Mouse (Mus musculus) CH12.LX (cell line): ENCODE results near the gene Ptprcap. TPM values are rescaled to one million over a fixed set of nuclear protein-coding genes. Genes with fewer than 3 reads are reported as not detected.

Experiments
- DNase-seq: peaks from one replicate; pipeline ENCODE4 v3.0.0-alpha.2; 2013; ENCODE audit errors: extremely low read depth
- H3K27ac ChIP-seq: 2 replicates; pipeline ENCODE4 v1.5.1; 2012; ENCODE audit warnings: low read depth, mild to moderate bottlenecking, control low read depth, moderate library complexity; ENCODE audit not compliant: insufficient read depth
- H3K27me3 ChIP-seq: replicated peaks from 2 replicates; pipeline ENCODE3; 2012; ENCODE audit warnings: inconsistent platforms
- H3K36me3 ChIP-seq, 2 experiments: replicated peaks in 1 of 2; 2 replicates each; pipeline versions ENCODE3 to v1.6.1; 2012; ENCODE audit warnings: inconsistent platforms in 1 of 2, low read length in 1 of 2, mild to moderate bottlenecking in 1 of 2, mixed read lengths in 1 of 2, moderate library complexity in 1 of 2; ENCODE audit not compliant: control insufficient read depth in 1 of 2, insufficient read depth in 1 of 2
- H3K4me1 ChIP-seq, 2 experiments: 2 replicates each; pipeline ENCODE4 v1.6.1; 2012; ENCODE audit warnings: inconsistent platforms in 1 of 2, moderate library complexity in 1 of 2; ENCODE audit not compliant: insufficient read depth in 2 of 2, control insufficient read depth in 1 of 2
- H3K4me2 ChIP-seq: 2 replicates; pipeline ENCODE4 v1.6.1; 2012; ENCODE audit warnings: low read depth, mild to moderate bottlenecking, control low read depth; ENCODE audit not compliant: poor library complexity, insufficient read depth, severe bottlenecking
- H3K4me3 ChIP-seq, 3 experiments: fragments of 150-350 bp in 1 of 3; sonication (generic) in 1 of 3; replicated peaks in 1 of 3; 2 replicates each; pipeline versions ENCODE3 to v1.5.1; 2011 to 2012; ENCODE audit warnings: low read depth in 2 of 3, low read length in 2 of 3, mild to moderate bottlenecking in 2 of 3, moderate library complexity in 2 of 3, control low read depth in 1 of 3, improper control_type of control experiment in 1 of 3, inconsistent platforms in 1 of 3, mixed read lengths in 1 of 3; ENCODE audit not compliant: poor library complexity in 1 of 3
- H3K79me2 ChIP-seq: replicated peaks from 2 replicates; pipeline ENCODE4 v1.6.1; 2012; ENCODE audit warnings: mild to moderate bottlenecking, moderate library complexity; ENCODE audit not compliant: control insufficient read depth, poor library complexity, insufficient read depth, severe bottlenecking; ENCODE audit errors: extremely low read depth
- H3K9ac ChIP-seq: 2 replicates; pipeline ENCODE4 v1.6.1; 2012; ENCODE audit warnings: low read depth, mild to moderate bottlenecking, control low read depth, moderate library complexity; ENCODE audit not compliant: insufficient read depth
- H3K9me3 ChIP-seq: replicated peaks from 2 replicates; pipeline ENCODE3; 2012; ENCODE audit warnings: low read length, inconsistent platforms, mixed read lengths
- BHLHE40 ChIP-seq: IDR thresholded peaks from 2 replicates; pipeline ENCODE4 v1.6.1; 2011; ENCODE audit warnings: mild to moderate bottlenecking, low read depth, low read length, improper control_type of control experiment
- CTCF ChIP-seq, 2 experiments: IDR thresholded peaks in 1 of 2; conservative IDR thresholded peaks in 1 of 2; 2 replicates each; pipeline ENCODE4 v1.5.1; 2011 to 2012; ENCODE audit warnings: low read depth in 2 of 2, low read length in 2 of 2, improper control_type of control experiment in 1 of 2, inconsistent platforms in 1 of 2, mild to moderate bottlenecking in 1 of 2, moderate library complexity in 1 of 2
- E2F4 ChIP-seq: IDR thresholded peaks from 2 replicates; pipeline ENCODE4 v1.6.1; 2011; ENCODE audit warnings: low read depth, low read length, improper control_type of control experiment; ENCODE audit not compliant: insufficient replicate concordance
- ELF1 ChIP-seq: IDR thresholded peaks from 2 replicates; pipeline ENCODE4 v1.6.1; 2014; ENCODE audit warnings: low read depth, mild to moderate bottlenecking, inconsistent platforms, low read length, improper control_type of control experiment
- EP300 ChIP-seq: IDR thresholded peaks from 2 replicates; pipeline ENCODE4 v1.6.1; 2011; ENCODE audit warnings: low read length, improper control_type of control experiment
- ETS1 ChIP-seq: conservative IDR thresholded peaks from 2 replicates; pipeline ENCODE4 v1.6.1; 2012; ENCODE audit warnings: low read depth, mild to moderate bottlenecking, inconsistent platforms, low read length, improper control_type of control experiment, moderate library complexity
- GABPA ChIP-seq: IDR thresholded peaks from 2 replicates; pipeline ENCODE4 v1.6.1; 2012; ENCODE audit warnings: low read depth, low read length, improper control_type of control experiment, inconsistent platforms; ENCODE audit not compliant: insufficient replicate concordance
- HCFC1 ChIP-seq: IDR thresholded peaks from 2 replicates; pipeline ENCODE4 v1.6.1; 2012; ENCODE audit warnings: low read depth, mild to moderate bottlenecking, inconsistent platforms, low read length, improper control_type of control experiment
- IRF4 ChIP-seq: IDR thresholded peaks from 2 replicates; pipeline ENCODE4 v1.6.1; 2014; ENCODE audit warnings: low read depth, mild to moderate bottlenecking, inconsistent platforms, low read length, improper control_type of control experiment
- MAX ChIP-seq: IDR thresholded peaks from 2 replicates; pipeline ENCODE4 v1.6.1; 2011; ENCODE audit warnings: low read length, improper control_type of control experiment
- MXI1 ChIP-seq: IDR thresholded peaks from 2 replicates; pipeline ENCODE4 v1.6.1; 2011; ENCODE audit warnings: mild to moderate bottlenecking, low read depth, low read length, improper control_type of control experiment
- MYC ChIP-seq: IDR thresholded peaks from 2 replicates; pipeline ENCODE4 v1.6.1; 2011; ENCODE audit warnings: low read depth, mild to moderate bottlenecking, improper control_type of control experiment, low read length
- POLR2AphosphoS2 ChIP-seq: IDR thresholded peaks from 2 replicates; pipeline ENCODE4 v1.6.1; 2011; ENCODE audit warnings: low read depth, low read length, improper control_type of control experiment
- RAD21 ChIP-seq: IDR thresholded peaks from 2 replicates; pipeline ENCODE4 v1.6.1; 2011; ENCODE audit warnings: low read depth, mild to moderate bottlenecking, low read length, improper control_type of control experiment, moderate library complexity
- RCOR1 ChIP-seq: conservative IDR thresholded peaks from 2 replicates; pipeline ENCODE4 v1.6.1; 2012; ENCODE audit warnings: low read depth, mild to moderate bottlenecking, inconsistent platforms, low read length, improper control_type of control experiment
- SIN3A ChIP-seq: IDR thresholded peaks from 2 replicates; pipeline ENCODE4 v1.6.1; 2012; ENCODE audit warnings: low read length, improper control_type of control experiment, inconsistent platforms
- SMC3 ChIP-seq: IDR thresholded peaks from 2 replicates; pipeline ENCODE4 v1.6.1; 2011; ENCODE audit warnings: low read depth, low read length, improper control_type of control experiment
- TBP ChIP-seq: conservative IDR thresholded peaks from 2 replicates; pipeline ENCODE4 v1.6.1; 2011; ENCODE audit warnings: low read depth, low read length, improper control_type of control experiment
- TCF12 ChIP-seq: IDR thresholded peaks from 2 replicates; pipeline ENCODE4 v1.6.1; 2014; ENCODE audit warnings: low read depth, mild to moderate bottlenecking, inconsistent platforms, low read length, improper control_type of control experiment
- UBTF ChIP-seq: IDR thresholded peaks from 2 replicates; pipeline ENCODE4 v1.6.1; 2012; ENCODE audit warnings: low read depth, mild to moderate bottlenecking, inconsistent platforms, low read length, improper control_type of control experiment, moderate library complexity
- USF2 ChIP-seq: conservative IDR thresholded peaks from 2 replicates; pipeline ENCODE4 v1.6.1; 2011; ENCODE audit warnings: low read depth, low read length, improper control_type of control experiment
- ZC3H11A ChIP-seq: IDR thresholded peaks from 2 replicates; pipeline ENCODE4 v1.6.1; 2012; ENCODE audit warnings: low read depth, mild to moderate bottlenecking, inconsistent platforms, low read length, improper control_type of control experiment
- ZKSCAN1 ChIP-seq: IDR thresholded peaks from 2 replicates; pipeline ENCODE4 v1.6.1; 2012; ENCODE audit warnings: low read depth, inconsistent platforms, low read length, improper control_type of control experiment, borderline replicate concordance
- ZNF384 ChIP-seq: IDR thresholded peaks from 2 replicates; pipeline ENCODE4 v1.6.1; 2012; ENCODE audit warnings: low read depth, low read length, improper control_type of control experiment, inconsistent platforms
- dilution Hi-C: fragments of 300-500 bp; cut with MboI; formaldehyde crosslinking; loops from 2 replicates; pipeline ENCODE4 v1.14.3; 2020; ENCODE audit warnings: low sequenced_read_pairs; ENCODE audit not compliant: extremely low pct_unique_long_range_greater_than_20kb, extremely low pct_ligation_motif_present
- in situ Hi-C: fragments of 300-500 bp; cut with MboI; formaldehyde crosslinking; loops from 3 replicates; pipeline ENCODE4 v1.14.3; 2019; ENCODE audit warnings: low sequenced_read_pairs, low pct_ligation_motif_present, low pct_unique_long_range_greater_than_20kb, mixed read lengths
- polyA plus RNA-seq: library from polyadenylated mRNA; unstranded; fragments of >175 nt; gene quantifications from 2 replicates; pipeline ENCODE4 v1.2.1, GENCODE M21; 2012; ENCODE audit warnings: low read depth; ENCODE audit not compliant: insufficient read length
- total RNA-seq, 2 experiments: library from RNA; depleted of rRNA; stranded (reverse); fragments of 300-350 nt in 1 of 2; fragments of >200 nt in 1 of 2; gene quantifications; 2 replicates each; pipeline ENCODE4 v1.2.3; 2012 to 2014

Ptprcap gene
- total and polyA plus RNA-seq, 3 experiments: 343 to 447 (median 438) TPM

GRCm38 (mm10) chr19:4172925-4173324 lies 19.5 kb downstream of the Ptprcap start:
- H3K9me3 ChIP-seq: peaks cover 2% of the 10 kb centered on the region
- TF ChIP-seq MXI1: no peak
- TF ChIP-seq ETS1: no peak
- TF ChIP-seq MAX: no peak
- TF ChIP-seq ZKSCAN1: no peak
- no peak for TF ChIP-seq BHLHE40
- TF ChIP-seq ZC3H11A: no peak
- no peak for TF ChIP-seq TBP
- TF ChIP-seq RCOR1: no peak
- no peak for TF ChIP-seq POLR2AphosphoS2
- TF ChIP-seq GABPA: no peak
- no peak for TF ChIP-seq CTCF (conservative IDR thresholded peaks at IDR 0.05 in 1 of 2, IDR thresholded peaks at IDR 0.05 in 1 of 2; ENCODE audit: low read depth in 2 of 2, low read length in 2 of 2)
- no peak for TF ChIP-seq USF2
- TF ChIP-seq MYC: no peak
- TF ChIP-seq EP300: no peak
- no peak for TF ChIP-seq HCFC1
- no peak for TF ChIP-seq UBTF
- TF ChIP-seq, all 38 proteins: peak for 0
- dilution Hi-C loops: no loop called here
- DNase-seq: no peak
- H3K4me2 ChIP-seq: no peak overlapping the region
- no peaks in the 10 kb centered on the region for H3K79me2 ChIP-seq
- in situ Hi-C loops: no loop called here
- H3K9ac ChIP-seq: no peak overlapping the region
- peaks cover 0 to 41% of the 10 kb centered on the region in 2 experiments for H3K36me3 ChIP-seq
- H3K27ac ChIP-seq: no peak overlapping the region
- no peak overlapping the region for H3K4me3 ChIP-seq
- peaks cover 11 to 45% of the 10 kb centered on the region in 2 experiments for H3K4me1 ChIP-seq
- H3K27me3 ChIP-seq: no peaks in the 10 kb centered on the region

DNA sequence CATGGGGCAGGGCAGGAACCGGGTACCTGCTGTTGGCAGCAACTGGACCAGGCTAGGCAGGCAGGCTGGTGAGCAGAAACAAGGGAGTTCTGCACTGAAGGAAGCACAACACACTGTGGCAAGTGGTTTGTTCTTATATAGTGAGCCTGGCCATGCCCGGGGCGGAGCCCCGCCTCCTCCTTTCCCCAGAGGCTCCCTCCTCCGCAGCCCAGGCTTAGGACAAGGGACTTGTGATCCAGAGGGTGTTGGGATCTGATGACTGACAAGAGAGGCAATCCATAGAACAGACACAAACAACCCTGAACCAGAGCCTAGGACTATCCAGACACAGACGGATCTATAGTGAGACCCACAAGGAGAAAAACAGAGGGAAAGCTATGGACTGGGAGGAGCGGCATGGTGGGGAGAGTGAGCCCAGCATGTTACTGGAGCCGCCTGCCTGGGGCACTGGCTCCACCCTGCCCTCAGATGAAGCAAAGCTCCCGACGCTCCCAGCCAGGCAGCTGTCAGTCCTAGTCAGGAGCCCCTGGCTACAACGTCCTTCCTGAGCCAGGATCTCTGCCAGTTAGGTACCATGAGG lies 22.1 kb downstream of the Ptprcap start, which contains the start of gene Carns1:
Carns1 (minus strand) TSS at position 112 of the 580 bp plus-strand sequence.
- Histone ChIP-seq H3K4me3 (no peak within 1 kb of the TSS), H3K36me3 (peaks cover 7 to 60% of the 10 kb centered on the region in 2 experiments), H3K9ac (no peak within 1 kb of the TSS), H3K27ac (no peak within 1 kb of the TSS), H3K4me1 (peaks cover 6 to 36% of the 10 kb centered on the region in 2 experiments), H3K27me3 (no peaks in the 10 kb centered on the region), H3K4me2 (no peak within 1 kb of the TSS), H3K9me3 (no peaks in the 10 kb centered on the region), H3K79me2 (no peaks in the 10 kb centered on the region)
- DNase-seq: no peak
- no peak for TF ChIP-seq IRF4
- TF ChIP-seq MXI1: no peak
- no peak for TF ChIP-seq TCF12
- no peak for TF ChIP-seq E2F4
- TF ChIP-seq SIN3A: no peak
- TF ChIP-seq ELF1: no peak
- TF ChIP-seq RAD21: no peak
- no peak for TF ChIP-seq SMC3
- TF ChIP-seq USF2: no peak
- TF ChIP-seq ZNF384: no peak
- no peak for TF ChIP-seq ETS1
- no peak for TF ChIP-seq ZKSCAN1
- dilution Hi-C loops: no loop called here
- in situ Hi-C loops: no loop called here
